Mouse (Mus musculus) adrenal gland, adult 8-10 months (tissue): ENCODE results near the gene Arhgef17. TPM values are rescaled to one million over a fixed set of nuclear protein-coding genes. Genes with fewer than 3 reads are reported as not detected.

Experiments used
- DNase-seq: peaks from one replicate; pipeline ENCODE4 v3.0.0; 2022
- total RNA-seq, 4 experiments: library from RNA; stranded (reverse); gene quantifications; 2 replicates each; pipeline ENCODE4 v1.2.4; 2022

The Arhgef17 gene
- total RNA-seq, result 100 to 1,000 TPM in 3 of 4 experiments, 10 to 100 TPM in 1; 95.8 to 118 (median 108) TPM

DNA sequence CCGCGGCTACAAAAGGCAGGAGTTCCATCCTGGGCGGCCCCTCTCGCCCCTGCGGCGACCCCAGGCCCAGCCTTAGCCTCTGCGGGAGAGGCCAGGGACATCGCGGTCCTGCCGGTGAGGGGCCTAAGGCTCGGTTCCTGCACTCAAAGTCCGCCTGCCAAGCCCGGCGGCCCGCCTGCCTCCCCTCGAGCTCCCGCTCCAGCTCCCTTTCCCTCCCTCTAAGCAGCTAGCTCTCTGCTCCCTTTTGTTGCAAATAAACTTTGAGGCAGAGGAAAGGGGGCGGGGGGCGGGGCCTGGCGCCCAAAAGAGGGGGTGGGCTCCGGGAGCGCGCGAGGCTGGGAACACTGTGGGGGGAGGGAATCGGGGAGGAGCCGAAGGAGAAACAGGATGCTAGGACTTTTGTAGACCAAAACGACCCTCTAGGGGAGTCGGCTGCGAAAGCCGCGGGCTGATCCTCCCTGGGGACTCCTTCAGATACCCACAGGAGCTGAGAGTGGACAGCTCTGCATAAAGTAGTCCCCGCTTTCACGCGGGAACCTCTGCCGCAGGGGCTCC, at the start of gene Arhgef17:
TSS of gene Arhgef17 (minus strand) at position 182 of the 555 bp plus-strand sequence.
- no peak for DNase-seq

DNA sequence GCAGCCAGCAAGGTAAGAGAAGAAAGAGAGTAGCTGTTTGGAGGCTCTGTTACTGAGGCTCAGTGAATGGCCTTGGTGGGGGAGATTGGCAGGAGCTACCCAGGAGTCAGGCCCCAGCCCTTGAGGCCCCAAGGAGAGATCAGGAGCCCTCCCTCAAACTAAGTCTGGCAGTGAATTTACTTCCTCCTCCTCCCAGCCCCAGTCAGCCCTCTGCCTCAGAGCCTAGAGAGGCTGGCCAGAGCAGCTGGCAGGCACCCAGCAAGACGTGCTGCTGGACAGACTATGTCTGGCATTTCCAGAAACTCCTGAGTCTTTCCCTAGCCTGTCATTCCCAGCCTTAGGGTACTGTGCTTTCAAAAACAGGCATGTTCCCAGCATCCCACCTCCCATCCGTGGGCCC, 47.3 kb upstream of the Arhgef17 start:
- DNase-seq, result no peak

DNA sequence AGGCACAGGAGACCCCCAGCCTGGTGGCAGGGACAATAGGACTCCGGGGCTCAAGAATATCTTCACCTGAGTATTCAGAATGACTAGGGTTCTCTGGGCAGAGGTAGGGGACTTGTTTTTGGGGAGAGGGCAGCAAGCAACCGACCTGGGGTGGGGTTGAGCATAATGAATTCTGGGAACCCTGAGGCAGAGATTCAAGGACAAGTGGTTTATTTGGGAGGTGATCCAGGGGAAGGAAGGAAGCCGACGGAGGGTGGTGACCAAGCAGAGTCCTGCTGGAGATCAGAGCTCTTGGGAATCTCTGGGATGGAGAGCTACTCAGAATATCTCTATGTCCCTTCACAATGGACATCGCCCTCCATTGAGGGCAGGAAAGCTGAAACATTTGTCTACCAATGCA, 46.3 kb upstream of the Arhgef17 start:
- no peak for DNase-seq

DNA sequence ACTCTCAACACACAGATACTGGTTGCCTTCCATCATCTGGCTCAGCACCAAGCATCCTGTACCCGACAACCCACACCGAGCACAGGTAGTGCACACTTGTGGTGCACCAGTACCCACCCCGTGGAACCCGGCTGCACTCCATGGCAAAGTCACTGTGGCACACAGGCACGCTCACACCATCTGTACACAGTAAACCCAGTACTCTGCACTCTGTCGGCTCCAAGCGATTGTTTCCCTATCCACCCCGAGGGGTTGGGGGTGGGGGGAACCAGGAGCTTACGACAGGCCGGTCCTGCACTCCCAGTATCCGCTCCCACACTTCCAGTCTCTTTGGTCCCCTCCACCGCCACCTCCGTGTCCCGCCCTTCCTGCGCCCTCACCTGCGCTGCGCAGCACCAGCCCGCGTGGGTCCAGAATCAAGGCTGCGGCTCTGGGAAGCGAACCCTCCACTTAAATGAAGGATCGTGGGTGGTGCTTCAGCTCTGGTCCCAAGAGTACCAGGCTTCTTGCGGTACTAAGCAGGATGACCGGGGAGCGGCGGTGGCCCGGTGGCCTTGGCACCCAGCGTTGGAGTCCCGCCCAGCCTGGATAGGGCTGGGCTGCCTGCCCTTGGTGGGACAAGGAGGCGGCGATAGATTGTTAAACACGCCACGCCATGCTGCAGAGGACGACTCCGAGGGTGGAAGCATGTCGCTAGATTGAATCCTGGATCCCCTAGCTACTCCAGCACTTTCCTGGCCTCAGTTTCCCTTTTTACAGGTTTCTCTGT, 42.4 kb upstream of the Arhgef17 start, which contains the start of gene P2ry6:
TSS of gene P2ry6 (minus strand) at position 515 of the 769 bp plus-strand sequence.
- peak; percentile 51 for DNase-seq

DNA sequence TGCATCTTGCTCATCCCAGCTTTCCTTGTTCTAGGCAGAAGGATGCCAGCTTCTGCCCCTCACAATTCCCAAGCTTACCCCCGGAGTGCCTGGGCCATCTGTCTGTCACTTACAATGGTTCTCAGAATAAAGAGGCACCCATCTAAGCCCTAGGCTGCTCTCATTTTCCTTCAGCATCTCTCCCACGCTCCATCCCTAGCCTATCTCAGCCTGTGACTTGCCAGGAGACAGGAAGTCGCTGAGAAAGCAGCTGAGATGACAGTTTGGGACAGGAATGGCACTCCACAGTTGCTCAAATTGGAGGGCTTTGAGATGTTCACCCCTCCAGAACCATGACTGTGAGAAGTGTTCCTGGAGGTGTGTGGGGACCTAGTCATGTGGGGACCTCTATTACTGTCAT, 41.0 kb upstream of the Arhgef17 start:
- DNase-seq, result no peak

DNA sequence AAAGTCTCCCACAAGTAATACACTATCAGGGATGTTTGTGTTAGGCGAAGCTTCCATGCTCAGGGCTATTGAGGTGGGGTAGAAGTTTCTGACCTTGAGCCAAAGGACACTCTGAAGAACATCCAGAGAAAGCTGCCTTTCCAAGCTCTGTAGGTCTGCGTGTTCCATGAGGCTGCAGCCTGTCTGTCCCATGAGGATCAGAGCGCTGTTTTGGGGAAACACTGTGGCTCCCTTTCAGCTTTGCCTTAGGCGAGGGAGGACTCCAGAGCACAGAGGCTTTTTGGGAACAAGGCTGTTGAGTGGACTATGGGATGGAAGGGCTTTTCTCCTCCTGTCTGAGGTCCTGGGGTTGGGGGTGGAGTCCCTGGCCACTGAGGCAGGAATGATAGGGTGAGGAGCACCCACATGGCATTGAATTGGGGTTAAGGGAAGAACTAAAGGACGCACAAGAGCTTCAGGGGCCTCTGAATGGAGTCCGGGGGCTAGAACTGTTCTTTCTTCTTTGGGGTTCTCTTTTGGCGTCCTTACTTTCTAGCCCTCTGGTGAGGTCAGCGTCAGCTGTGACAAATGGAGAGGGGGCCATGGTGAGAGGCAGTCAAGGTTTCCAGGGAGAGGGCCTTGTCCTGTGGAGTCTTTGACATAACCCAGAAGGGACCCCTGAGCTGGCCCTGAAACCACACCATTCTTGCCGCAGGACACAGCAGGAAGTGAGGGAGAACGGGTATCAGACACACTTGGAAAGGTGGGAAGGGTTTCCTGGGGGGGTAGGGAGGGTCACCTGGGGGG, 37.2 kb upstream of the Arhgef17 start:
- no peak for DNase-seq

DNA sequence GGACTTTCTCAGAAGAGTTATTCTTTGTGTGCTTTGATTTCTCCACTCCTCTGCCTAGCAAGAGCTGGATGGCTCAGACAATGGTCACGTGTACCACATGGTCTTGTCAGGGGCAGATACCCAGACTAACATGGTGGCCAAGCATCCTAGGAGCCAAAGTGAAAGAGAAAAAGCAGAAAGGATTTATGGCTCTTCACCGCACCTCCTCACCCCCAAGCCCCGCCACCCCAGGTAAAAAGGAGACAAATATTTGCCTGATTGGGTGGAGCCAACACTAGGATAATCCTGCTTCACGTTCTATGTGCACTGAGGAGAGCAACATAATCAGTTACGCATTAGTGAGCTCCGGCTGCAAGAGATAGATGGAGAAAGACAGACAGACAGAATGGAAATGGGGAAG, 36.5 kb upstream of the Arhgef17 start:
- no peak for DNase-seq

DNA sequence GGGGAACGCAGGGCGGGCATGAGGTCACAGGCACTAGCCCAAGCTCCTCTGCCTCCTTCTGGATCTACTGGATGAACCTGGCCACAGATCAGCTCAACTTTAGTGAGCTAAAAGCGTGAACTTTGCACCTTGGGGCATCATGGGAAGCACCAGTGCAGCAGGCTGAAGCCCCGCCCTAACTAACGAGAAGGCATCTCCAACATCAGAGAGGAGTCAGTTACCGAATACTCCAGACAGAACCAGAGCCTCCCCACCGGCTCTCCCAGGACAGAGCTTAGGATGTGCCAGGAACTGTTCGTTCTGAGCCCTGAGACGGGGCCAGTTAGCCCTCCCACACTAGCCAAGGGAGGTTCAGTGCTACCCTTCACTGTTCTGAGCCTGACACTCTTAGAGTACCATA, 35.9 kb upstream of the Arhgef17 start:
- DNase-seq, result no peak

DNA sequence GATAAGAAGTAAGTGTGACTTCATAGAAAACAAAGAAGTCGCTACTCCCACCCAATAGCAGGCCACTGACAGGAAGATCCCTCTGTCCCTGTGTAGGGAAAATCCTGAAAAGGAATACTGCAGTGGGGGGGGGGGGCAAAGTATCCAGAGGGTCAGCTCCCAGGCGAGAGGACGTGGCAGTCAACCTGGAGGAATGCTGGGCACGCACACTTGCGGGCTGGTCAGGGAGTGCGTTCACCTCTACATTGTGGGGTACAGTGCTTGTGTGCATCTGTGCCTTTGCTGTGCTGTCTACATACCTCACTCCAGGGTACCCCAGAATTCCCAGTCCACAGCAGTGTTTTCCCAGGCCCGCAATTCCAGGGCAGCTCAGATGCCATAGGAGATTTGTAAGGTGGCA, 34.1 kb upstream of the Arhgef17 start:
- no peak for DNase-seq

DNA sequence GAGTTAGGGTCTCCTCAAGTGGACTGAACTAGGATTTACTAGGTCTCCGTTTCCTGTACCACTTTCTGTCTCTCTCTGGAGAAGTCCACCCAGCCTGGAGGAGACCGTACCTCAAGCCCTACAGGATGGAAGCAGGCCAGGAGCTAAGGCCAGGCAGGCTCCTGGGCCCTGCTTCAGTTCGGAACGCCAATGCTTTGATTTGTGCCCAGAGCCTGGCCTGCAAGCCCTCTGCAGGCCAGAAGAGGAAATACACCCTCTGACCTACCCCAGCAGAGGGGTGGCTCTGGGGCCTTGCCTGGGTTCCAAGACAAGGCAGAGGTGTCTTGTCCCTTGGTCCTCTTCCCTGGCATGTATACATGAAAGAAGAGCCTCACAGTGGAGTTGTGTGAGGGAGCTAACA, 33.2 kb upstream of the Arhgef17 start:
- no peak for DNase-seq

DNA sequence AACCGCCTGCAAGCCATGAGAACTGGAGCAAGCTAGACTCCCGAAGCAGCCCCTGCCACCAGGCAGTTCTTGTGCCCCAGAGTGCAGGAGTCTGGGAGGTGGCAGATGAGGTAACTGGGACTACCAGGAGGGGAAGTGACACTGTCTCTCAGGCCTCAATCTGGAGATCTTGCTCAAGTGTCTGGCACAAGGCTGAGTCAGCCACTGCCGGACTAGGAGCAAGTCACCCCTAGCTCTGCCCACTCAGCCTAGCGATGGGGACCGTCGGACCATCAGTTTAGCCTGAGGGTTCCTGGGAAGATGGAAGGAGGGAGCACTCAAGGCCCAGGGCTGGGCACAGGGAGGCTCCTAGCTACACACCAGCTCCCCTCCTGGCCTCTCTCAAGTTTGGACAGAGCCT, 32.3 kb upstream of the Arhgef17 start:
- no peak for DNase-seq

DNA sequence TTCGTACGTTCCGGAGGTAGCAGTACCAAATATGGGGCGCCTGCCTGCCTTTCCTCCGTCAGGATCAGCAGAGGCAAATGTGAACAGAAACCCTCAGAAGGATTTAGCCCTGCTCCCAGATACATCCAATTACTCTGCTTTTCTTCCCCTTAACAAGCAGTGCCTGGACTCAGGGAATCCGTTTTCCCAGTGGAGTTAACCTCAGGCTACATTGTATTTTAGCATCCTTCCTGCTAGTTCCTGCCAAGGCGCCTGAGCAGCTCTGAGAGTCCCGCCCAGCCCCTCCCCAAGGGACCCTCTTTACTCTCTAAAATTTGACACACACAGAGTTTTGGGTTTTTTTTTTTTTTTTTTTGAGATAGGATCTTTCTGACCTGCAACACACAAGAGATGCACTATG, 31.5 kb upstream of the Arhgef17 start:
- DNase-seq, result no peak

DNA sequence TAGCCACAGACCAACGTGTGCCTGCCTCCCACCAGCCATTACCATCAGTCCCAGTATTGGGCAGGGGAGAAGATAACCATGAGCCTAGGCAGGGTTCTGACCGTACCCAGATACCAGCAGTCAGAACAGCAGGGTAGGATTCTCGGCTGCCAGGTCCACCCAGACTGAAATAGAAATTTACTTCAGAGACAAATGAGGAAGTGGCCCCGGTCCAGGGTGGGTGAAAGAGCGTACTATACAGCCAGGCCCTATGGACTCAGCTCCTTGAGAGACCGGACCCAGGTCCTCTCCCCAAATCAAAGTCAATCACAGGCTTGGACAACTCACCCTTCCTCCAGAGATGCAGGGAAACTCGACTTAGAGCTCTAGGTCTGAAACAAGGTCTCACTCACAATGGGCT, 29.2 kb upstream of the Arhgef17 start:
- no peak for DNase-seq

DNA sequence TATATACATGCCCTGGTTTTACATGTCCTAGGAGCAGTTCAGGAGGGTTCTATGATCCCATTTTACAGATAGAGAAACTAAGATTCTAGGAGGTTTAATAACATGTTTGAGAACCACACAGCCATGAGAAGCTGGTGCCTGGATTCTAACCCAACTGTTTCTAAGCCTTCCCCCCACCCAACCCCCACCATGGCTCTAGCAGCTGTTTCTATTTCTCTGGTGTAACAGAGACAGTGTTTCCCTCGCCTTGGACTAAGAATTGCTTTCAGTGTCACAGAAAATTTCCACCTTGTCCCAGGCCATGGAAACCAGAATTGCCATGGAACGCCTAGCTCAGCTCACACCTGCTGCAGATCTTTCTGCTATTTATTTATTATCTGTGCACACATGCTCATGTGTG, 28.6 kb upstream of the Arhgef17 start:
- no peak for DNase-seq

DNA sequence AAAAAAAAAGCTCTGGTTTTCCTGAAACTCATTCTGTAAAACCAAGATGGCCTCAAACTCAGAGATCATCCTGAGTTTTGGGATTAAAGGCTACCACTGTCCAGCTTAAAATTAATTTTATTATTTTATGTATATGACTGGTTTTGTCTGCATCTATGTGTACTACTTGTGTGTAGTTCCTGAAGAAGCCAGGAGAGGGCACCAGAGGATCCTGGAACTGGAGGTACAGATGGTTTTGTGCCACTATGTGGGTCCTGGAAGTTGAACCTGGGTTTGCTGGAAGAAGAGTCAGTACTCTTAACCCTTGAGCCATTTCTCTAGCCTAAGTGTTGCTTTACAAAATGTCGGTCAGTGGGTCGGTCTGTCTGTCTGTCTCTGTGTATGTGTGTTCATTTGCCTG, 26.5 kb upstream of the Arhgef17 start:
- DNase-seq, result no peak

DNA sequence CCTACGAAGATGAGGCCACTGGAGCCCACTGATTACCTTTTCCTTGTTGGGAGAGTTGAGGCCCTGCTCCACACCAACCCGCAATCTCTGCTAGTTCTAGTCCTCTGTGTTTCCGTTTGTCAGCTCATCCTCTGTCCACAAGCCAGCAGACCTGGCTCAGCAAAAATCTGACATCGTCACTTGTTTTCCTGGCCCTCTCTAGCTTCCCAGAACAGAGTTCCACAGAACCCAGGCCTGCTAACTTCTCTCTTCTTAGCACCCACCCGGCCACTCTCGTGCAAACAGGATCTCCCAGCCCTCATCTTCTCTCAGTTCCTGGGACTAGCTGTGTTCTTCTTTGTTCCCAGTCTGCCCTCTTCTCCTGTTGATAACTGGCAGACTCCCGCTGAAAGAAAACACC, 20.8 kb upstream of the Arhgef17 start:
- no peak for DNase-seq

DNA sequence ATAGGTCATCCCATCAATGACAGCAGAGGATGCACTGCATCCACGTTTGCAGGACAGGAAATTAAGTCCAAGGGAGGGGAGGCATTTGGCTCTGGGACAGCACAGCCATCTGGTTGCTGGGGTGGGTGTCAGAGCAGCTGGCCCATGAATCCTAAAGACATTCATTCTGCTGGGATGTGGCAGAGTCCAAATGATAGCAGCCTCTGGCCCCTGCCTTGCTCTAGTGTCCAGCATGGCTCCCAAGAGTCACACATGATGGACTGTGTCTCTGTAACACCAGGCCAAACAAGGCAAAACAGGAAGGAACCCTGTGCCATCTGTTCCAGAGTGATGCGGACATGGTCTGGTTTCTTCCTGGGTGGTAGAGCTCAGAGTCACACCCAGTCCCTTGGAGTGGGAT, 20.0 kb upstream of the Arhgef17 start:
- no peak for DNase-seq

DNA sequence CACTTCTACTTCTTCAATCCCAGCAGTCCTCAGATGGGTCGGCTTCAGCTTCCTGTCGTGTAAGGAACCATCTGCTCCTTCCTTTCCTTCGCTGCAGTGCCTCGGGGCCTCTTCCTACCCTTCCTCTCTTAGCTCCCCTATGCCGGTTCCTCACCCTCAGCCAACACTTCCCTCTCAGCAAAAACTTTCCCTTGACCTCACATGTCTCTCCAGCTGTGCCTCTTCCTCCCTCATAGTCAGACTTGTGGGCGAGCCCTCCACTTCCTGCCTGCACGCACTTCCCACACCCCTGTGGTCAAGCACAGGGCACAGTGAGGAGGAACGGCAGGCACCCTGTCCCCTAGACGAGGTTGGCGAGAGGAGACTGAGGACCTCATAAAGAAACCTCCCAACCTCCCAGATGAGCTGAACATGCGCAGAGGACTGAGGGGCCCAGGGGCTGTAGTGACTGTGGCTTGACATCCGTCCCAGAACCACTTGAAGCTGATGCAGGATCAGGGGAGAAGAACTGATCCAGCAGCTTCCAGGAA, 18.6 kb upstream of the Arhgef17 start:
- no peak for DNase-seq

DNA sequence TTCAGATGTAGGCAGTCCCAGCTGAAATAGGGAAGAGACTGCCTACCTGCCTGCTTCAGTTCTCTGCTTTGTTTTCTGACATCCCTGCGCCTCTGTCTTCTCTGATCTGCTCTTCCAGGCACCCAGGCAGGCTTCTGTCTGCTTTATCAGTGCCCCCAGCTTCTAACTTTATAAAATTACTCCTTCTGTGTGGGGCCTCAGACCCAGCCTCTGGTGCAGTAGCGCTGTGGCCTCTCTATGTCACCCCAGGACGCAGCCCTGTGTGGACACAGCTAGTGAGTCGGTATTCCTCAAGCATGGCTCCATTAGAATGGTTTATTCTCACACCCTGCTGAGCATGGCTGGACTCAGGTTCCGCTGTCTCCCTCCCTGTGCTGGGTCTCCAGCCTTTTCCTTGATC, 18.1 kb upstream of the Arhgef17 start:
- no peak for DNase-seq

DNA sequence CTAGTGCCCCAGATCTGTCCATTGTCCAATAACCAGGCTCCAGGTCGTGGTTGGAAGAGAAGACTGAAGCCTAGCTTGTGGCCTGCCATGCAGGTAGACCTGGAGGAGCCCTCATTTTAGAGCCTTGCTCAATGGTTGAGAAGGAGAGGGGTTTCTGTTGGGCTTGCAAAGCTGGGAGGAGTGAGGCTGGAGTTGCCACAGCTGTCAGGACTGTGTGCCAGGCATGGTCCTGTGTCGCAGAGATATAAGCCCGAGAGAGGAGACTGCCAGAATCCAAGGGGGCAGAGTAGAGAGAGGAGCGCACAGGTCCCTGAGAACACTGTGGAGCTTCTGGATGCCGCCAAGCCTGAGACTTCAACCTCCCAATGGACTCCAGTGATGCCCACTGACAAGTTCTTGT, 12.8 kb upstream of the Arhgef17 start:
- no peak for DNase-seq

DNA sequence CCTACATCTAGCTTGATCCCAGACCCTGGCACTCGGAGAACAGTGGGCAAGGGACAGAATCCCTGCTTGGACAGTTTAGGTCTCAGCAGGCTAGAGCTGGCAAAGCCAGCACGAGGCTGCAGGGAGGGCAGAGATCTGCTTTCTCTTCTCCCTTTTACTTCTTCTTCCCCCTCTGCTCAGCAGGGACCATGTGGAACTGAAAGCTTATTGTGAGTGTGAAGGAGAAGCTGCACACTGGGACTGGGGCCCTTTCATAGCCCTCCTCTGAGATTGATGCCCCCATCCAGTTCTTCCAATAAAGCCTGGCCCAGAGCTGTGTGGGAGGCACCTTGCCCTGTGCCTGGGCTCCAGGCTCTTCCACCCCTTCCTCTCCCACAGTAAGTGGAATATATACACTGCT, 12.4 kb upstream of the Arhgef17 start:
- DNase-seq, result no peak

DNA sequence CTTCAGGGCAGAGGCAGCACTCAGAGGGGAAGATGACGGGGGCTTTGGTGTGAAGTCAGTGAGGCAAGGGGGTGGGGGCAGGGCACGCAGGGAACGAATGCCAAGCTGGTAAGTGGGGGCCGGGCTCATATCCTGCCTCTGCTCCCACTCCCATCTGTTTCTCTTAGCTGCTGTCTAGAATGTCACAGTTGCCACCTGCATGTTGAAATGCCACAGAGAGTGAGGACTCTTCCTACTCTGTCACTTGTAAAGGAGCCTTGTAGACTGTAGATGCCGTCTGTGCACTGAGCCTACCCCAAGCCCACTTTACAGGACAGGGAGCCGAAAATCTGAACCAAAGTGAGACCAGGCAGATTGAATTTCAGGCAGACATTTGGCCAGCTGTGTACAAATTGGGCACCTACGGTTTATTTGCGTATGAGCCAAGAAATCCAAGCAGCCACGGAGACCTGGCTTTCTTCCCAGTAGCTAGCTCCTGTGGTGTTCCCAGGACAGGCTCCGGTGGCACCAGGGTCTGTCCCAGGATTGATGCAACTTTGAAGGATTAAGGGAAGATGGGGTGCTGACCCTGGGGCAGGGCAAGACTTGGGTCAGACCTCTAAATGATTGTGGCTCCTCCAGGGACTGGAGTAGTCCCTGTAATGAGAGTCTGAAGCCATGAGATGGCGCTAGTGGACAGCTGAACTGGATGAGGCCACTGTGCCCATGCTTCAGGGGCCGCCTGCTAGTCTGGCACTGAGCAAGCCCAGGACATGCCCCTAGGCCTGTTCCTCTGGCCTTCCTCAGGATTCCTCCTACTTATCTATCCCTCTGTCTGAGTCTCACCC, 11.1 kb upstream of the Arhgef17 start:
- DNase-seq, result no peak

DNA sequence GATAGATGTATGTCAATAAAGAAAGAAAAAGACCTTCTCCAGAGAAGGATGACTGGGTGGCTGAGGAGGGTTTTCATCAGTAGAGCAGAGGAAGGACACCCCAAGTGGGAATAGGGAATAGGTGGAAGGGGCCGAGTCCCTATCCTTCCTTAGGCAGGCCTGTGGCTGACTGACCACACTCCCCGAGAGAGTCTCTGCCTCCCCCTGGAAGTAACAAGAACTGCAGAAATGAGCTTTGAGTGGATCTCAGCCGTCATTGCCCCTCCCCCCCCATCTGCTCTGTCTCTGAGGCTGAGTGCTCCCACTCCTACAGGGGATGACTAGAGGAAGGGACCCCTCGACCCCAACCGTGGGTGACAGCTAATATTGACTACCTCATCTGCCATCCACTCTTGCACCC, 9.3 kb upstream of the Arhgef17 start:
- no peak for DNase-seq
